Mouse (Mus musculus) frontal cortex, postnatal 14 days (tissue): ENCODE data around the gene Kcnj12.

Source experiments
- DNase-seq, 2 experiments: peaks; one replicate each; pipeline ENCODE4 v3.0.0; 2022; ENCODE audit warnings: low spot score in 2 of 2

Gene Kcnj12

DNA sequence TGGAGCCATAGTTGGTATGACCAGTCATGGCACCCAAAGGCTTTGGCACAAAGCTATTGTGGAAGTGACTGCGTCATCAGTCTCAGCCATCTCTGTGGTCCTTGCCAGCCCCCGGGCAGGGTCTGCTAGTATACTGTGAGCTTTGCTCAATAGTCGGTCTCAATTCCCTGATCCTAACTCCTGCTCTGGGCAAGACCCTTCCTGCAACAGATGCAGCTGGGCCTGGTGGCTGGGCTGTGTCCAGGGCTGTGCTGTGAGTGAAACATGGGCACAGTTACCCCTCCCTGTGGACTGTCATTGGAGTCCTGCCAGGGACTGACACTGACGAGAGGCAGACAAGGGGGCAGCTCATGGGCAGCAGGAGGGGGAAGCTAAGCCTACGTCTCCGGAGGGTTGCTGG is 2.6 kb downstream of the Kcnj12 start:
- no peak for DNase-seq

DNA sequence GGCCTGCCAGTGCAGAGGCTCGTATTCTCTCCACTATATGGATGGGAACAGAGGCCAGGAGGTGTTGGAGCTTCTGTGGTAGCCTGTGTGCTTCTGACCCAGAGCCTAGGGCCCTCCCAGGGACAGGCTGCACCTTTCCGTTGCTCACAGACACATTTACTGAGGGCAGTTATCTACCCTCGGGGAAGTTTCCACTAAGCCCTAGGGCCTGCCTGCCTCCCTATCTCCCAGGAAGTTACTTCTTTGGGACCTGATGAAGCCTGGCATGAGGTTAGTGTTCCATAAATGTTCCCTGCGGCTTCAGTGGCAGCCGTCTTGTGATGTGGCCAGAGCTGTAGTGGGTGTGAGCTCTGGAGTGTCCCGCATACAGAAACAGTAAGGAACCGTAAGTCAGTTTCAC is 3.2 kb downstream of the Kcnj12 start:
- DNase-seq, result no peak

DNA sequence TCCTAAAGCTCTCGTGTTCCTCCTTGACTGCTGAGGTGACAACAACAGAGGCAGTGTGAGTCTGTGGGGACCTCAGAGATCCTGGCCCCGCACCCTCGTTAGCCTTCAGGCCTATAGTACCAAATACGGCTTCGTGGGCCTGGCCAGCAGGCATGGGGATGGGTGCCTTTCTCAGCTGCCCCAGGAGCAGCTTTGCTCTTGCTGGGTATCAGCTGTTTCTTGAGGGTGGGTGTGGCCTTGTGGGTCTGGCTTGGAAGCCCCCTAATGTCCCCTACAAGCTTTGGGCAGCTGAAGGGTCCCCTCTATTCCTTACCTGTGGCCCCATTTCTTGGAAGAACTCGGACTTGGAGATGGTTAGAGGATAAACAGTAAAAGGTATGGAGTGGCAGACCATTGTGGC is 4.0 kb downstream of the Kcnj12 start:
- no peak for DNase-seq

- no peak for DNase-seq
These were observed 4.8 kb downstream of the Kcnj12 start for GRCm38 (mm10) chr11:61027160-61027559.

DNA sequence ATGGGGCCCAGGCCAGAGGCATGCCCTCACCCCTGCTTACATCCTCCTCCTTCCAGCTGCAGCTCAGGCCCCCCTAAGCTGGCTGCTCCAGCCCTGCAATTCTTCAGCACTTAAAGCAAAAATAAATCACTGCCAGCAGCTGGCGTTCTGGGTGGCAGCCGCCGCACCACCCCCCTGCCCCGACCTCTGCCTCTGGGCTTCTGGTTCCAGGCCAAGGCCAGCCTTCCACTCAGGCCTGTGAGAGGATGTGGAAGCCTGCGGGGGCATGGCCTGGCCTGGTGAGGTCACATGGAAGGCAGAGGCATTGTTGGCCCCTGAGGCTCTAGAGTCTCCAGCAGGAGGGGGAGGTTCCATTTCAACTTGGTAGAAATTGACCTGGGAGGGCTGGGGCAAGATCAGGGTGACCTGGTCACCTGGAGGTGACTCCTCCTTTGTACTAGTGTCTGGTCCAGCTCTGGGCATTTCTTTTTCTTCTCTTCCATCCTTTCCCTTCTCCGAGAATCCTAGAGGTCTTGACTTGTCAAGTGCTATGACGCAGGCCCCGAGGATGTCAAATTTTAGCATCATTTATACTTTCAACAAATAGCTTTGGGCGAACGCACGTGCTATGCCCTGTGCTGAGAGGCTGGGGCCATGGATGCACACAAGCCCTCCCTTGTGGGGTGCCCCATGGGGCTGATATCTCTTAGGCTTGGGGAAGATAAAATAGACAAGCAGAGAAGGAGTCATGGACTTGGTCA is 6.0 kb downstream of the Kcnj12 start:
- no peak for DNase-seq

DNA sequence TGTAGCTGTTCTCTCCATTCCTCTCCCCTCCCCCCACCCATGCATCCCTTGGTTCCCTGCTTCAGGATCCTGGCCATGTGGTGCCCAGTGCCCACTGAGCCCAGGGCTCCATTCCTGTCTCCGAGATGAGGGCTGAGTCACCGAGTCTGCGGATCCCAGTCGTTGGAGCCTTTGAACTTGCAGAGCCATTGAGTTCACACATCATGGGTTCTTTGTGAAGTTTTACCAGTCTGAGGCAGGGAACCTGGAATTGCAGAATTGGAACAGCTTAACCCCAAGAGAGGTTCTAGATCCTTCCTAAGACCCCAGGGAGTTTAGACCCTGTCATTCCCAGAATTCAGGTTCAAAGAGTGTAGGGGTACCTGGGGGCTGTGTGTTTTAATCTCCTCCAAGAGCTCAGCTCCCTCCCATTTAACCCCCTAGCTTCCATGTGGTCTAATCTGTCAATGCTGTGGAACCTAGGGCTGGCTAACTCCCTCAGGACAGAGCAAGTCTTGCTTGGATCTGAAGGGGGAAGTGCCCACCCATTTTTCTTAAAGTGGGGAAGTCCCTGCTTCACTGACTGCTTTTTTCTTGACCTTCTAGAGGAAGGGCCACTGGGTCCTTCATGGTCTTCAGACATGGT is 6.9 kb downstream of the Kcnj12 start:
- no peak for DNase-seq

DNA sequence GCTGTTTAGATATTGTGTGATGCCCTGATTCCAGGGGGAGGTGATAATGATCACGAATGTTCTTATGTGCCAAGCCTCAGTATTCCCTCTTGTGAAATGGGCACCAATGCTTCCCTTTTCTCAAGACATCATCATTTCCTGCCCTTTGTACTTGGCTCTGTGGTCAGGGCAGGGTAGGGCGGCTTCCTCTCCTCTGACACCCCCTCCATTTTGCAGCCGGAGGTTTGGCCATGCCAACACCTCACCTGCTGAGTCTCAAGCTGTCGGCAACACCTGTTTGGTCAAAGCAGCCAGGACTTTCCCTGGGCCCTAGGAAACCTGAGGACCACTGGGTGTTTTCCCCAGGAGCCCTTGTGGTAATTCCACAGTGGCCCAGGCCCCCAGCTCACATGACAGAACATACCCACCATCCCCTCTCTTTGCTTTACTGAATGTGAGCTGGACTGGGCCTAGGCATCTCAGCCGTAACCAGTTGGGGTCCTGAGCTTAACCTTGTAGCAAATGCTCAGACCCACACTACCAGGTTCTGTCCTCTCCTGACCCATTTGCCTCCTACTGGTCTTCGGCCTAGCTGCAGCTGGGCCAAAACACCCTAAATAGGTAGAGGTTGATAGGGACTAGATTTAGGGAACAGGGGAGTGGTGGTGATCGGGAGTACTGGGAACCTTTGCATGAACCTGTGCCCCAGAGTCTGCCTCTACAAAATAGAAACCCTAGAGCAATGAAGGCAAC is 7.7 kb downstream of the Kcnj12 start:
- DNase-seq, result no peak

DNA sequence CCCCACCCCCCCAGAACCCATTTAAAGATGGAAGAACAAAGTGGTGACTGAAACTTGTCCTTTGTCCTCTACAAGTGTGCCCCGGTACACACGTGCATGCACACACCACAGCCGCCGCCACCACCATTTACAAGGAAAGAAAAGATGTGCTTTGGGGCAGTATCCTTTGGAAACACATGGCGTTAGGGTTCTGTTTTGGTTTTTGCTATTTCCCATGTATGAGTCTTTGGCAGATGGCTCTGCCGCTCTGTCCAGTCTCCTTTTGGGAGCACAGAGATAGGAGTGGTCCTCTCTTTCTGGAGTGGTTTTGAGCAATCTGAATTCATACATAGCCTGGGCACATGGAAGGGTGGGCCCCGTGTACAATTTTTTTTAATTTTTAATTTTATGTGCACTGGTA is 8.8 kb downstream of the Kcnj12 start:
- no peak for DNase-seq

- DNase-seq, result no peak
These were observed 9.5 kb downstream of the Kcnj12 start for GRCm38 (mm10) chr11:61031658-61032445.

GRCm38 (mm10) chr11:61032481-61032880 is 10.1 kb downstream of the Kcnj12 start:
- DNase-seq, result no peak

DNA sequence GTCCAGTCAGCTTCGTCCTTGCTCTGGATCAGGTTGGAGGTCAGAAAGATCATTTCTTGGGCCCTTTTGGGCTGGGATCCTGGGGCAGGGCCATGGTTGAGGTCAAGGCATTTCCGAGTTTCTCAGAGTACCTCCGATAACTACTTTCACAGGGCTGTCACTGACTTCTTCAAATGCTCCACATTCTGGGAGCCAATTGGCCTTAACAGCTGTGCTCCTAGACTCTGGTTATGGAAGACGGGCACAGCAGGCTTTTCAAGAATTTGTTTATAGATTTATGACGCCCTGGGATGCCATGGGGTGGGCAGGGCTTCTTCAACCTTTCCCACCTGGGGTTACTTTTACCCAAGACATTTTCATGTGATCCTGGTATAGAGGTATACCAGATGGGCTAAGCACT is 10.8 kb downstream of the Kcnj12 start:
- DNase-seq, result no peak

GRCm38 (mm10) chr11:61036639-61037038 is 14.3 kb downstream of the Kcnj12 start:
- no peak for DNase-seq

DNA sequence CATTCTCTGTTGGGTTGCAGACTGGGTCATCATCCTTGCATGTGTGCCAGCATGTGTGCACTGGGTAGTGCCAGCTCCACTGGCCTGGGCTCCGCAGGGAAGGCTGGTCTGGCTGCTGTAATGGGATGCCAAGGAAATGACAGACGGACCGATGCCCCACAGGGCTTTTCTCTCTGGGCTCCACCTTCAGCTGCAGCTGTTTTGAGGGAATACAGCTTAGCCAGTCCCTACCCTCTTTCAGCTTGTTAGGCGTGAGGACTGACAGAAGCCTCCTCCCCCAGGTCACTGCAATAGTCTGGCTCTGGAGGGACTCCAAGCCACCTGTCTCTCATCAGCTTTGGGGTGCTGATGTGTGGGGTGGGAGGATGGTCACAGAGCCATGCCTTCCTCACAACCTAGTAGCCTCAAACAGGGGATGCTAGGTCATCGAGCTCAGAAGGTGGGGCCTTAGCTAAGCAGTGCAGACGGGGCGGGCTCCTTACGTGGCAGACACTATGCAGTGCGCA is 16.0 kb downstream of the Kcnj12 start:
- DNase-seq, result no peak

GRCm38 (mm10) chr11:61040856-61041652 is 18.7 kb downstream of the Kcnj12 start:
- DNase-seq, result peak in 1 of 2 experiments; percentile 30

- DNase-seq, result no peak
These were observed 20.2 kb downstream of the Kcnj12 start for GRCm38 (mm10) chr11:61042593-61042992.

GRCm38 (mm10) chr11:61043055-61043992 is 21.0 kb downstream of the Kcnj12 start:
- DNase-seq, result no peak

GRCm38 (mm10) chr11:61044741-61045140 is 22.4 kb downstream of the Kcnj12 start:
- DNase-seq, result no peak

GRCm38 (mm10) chr11:61047441-61047840 is 25.1 kb downstream of the Kcnj12 start:
- DNase-seq, result no peak

GRCm38 (mm10) chr11:61051151-61051550 is 28.8 kb downstream of the Kcnj12 start:
- no peak for DNase-seq

DNA sequence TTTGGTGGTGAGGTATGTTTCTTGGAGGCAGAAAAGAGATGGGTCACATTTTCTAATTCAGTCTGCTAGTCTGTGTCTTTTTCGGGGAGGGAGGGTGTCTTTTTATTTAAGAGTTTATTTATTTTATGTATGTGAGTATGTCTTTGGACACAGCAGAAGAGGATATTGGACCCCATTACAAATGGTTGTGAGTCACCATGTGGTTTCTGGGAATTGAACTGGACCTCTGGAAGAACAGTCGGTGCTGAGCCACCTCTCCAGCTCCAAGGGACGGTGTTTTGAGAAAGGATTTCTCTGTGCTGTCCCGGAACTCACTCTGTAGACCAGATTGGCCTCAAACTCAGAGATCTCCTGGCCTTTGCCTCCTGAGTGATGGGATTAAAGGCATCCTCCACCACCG is 34.5 kb downstream of the Kcnj12 start:
- DNase-seq, result no peak
